Mouse (Mus musculus): Measurements from ENCODE around the gene Zbtb1. TPM values are rescaled to one million over a fixed set of nuclear protein-coding genes. Genes with fewer than 3 reads are reported as not detected.
"Not testable (repeated sequence)": the region's sequence is repeated elsewhere in the genome, so short reads cannot be mapped to it uniquely, and the experiment has no call there.

The Zbtb1 gene
- polyA plus RNA-seq, 1 experiment from 2014 or later: 9.8 TPM

GRCm38 (mm10) chr12:76435084-76435483 lies 65.0 kb downstream of the Zbtb1 start:
- H3K4me1 ChIP-seq: 0 out of 2 replicates have a peak, but pooled peaks cover 6% of the 10 kb centered on the region
- WGBS: 4% methylated on average over 17 of the region's 17 CpGs
- H3K27ac ChIP-seq (replicated peaks): no peak overlapping the region
- no peaks in the 10 kb centered on the region for H3K36me3 ChIP-seq
- no peak for ATAC-seq (ENCODE audit: insufficient number of reproducible peaks, low FRiP score, low TSS enrichment, low read depth)
- H3K4me3 ChIP-seq (replicated peaks): peak overlapping the region; percentile 39
- H3K27me3 ChIP-seq: 0 out of 2 replicates have a peak, but pooled peaks cover 3% of the 10 kb centered on the region
- H3K9ac ChIP-seq: peak overlapping the region; percentile 13; the same call in 1 of the 2 replicates
- peak overlapping the region; percentile 61 for H3K4me2 ChIP-seq (replicated peaks)
- no peaks in the 10 kb centered on the region for H3K9me3 ChIP-seq (replicated peaks)

DNA sequence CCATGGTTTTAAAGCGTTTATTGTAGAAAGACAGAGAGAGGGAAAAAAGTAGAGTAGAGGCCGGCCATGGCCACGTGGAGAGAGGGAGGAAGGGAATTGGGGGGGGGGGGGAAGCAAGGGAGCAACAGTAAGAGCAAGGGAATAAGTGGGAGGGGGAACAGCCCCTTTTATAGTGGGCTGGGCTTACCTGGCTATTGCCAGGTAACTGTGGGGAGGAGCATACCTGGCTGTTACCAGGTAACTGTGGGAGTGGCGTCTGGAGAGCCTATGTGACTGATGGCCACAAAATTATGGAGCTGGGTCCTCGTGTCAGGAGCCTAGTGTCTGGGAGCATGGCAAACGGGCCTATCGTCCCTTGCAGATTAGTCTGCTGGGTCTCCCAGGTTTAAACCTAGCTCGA lies 65.5 kb downstream of the Zbtb1 start:
- Histone ChIP-seq H3K36me3 (no peaks in the 10 kb centered on the region), H3K4me1 (0 out of 2 replicates have a peak, but pooled peaks cover 6% of the 10 kb centered on the region), H3K27me3 (0 out of 2 replicates have a peak, but pooled peaks cover 3% of the 10 kb centered on the region), H3K4me2 (replicated peaks) (peak overlapping the region; percentile 61), H3K4me3 (replicated peaks) (peak overlapping the region; percentile 39), H3K27ac (replicated peaks) (no peak overlapping the region), H3K9ac (0 out of 2 replicates have a peak overlapping the region, but pooled peaks have one; percentile 13), H3K9me3 (replicated peaks) (no peaks in the 10 kb centered on the region)
- WGBS: 33% methylated on average over 8 of the region's 8 CpGs
- no peak for ATAC-seq (ENCODE audit: insufficient number of reproducible peaks, low FRiP score, low TSS enrichment, low read depth)

DNA sequence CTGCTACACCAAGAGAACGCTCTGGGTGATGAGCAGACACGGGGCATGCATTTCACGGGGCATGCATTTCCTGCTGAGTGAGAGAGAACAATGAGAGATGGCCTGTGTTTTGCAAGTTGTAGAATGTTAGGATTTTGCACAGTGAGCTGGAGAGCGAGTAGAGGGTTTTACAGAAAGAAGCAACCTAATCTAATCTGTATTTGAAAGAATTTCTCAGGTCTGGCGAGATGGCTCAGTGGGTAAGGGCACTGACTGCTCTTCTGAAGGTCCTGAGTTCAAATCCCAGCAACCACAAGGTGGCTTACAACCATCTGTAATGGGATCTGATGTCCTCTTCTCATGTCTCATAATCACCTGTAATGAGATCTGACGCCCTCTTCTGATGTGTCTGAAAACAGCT lies 73.4 kb downstream of the Zbtb1 start:
- 78% methylated on average over 6 of the region's 6 CpGs for WGBS
- not testable (repeated sequence) for H3K9ac ChIP-seq

GRCm38 (mm10) chr12:76444359-76444772 lies 74.3 kb downstream of the Zbtb1 start:
- Histone ChIP-seq H3K4me1 (no peaks in the 10 kb centered on the region), H3K4me3 (replicated peaks) (no peak overlapping the region), H3K36me3 (no peaks in the 10 kb centered on the region), H3K4me2 (replicated peaks) (no peak overlapping the region), H3K9ac (no peak overlapping the region), H3K27ac (replicated peaks) (no peak overlapping the region), H3K9me3 (replicated peaks) (no peaks in the 10 kb centered on the region), H3K27me3 (no peaks in the 10 kb centered on the region)
- ATAC-seq (ENCODE audit: insufficient number of reproducible peaks, low FRiP score, low TSS enrichment, low read depth): no peak
- WGBS: 63% methylated on average over 10 of the region's 10 CpGs

More for the DNA sequence above, 73.4 kb downstream of the Zbtb1 start:
- not testable (repeated sequence) for ATAC-seq (ENCODE audit: insufficient number of reproducible peaks, low FRiP score, low TSS enrichment, low read depth); H3K4me2 ChIP-seq (replicated peaks); H3K4me3 ChIP-seq (replicated peaks); H3K36me3 ChIP-seq; H3K4me1 ChIP-seq; H3K9me3 ChIP-seq (replicated peaks); H3K27ac ChIP-seq (replicated peaks); H3K27me3 ChIP-seq

GRCm38 (mm10) chr12:76444862-76445261 lies 74.8 kb downstream of the Zbtb1 start:
- 75% methylated on average over 6 of the region's 6 CpGs for WGBS
- Histone ChIP-seq H3K27me3 (no peaks in the 10 kb centered on the region), H3K4me2 (replicated peaks) (no peak overlapping the region), H3K36me3 (no peaks in the 10 kb centered on the region), H3K4me3 (replicated peaks) (no peak overlapping the region), H3K4me1 (no peaks in the 10 kb centered on the region), H3K27ac (replicated peaks) (no peak overlapping the region), H3K9me3 (replicated peaks) (no peaks in the 10 kb centered on the region), H3K9ac (no peak overlapping the region)
- no peak for ATAC-seq (ENCODE audit: insufficient number of reproducible peaks, low FRiP score, low TSS enrichment, low read depth)

- 88% methylated on average over 11 of the region's 11 CpGs for WGBS
- Histone ChIP-seq H3K9ac (no peak overlapping the region), H3K4me1 (no peaks in the 10 kb centered on the region), H3K36me3 (no peaks in the 10 kb centered on the region), H3K27me3 (no peaks in the 10 kb centered on the region), H3K4me2 (replicated peaks) (no peak overlapping the region), H3K27ac (replicated peaks) (no peak overlapping the region), H3K4me3 (replicated peaks) (no peak overlapping the region), H3K9me3 (replicated peaks) (no peaks in the 10 kb centered on the region)
- no peak for ATAC-seq (ENCODE audit: insufficient number of reproducible peaks, low FRiP score, low TSS enrichment, low read depth)
These were observed 76.1 kb downstream of the Zbtb1 start for GRCm38 (mm10) chr12:76446201-76446600.

Other genes with a start within 250 kb of the Zbtb1 start
- gene Esr2, start 193.0 kb upstream of the Zbtb1 start, polyA plus RNA-seq (2015; fragmentation: Nextera tagmentation; extraction: Ambion mirVana): 0.08 TPM in 2 replicates
- not detected in 2 replicates for gene Tex21, start 123.5 kb upstream of the Zbtb1 start, polyA plus RNA-seq (2015; fragmentation: Nextera tagmentation; extraction: Ambion mirVana)
- 54.9 and 56.6 TPM in 2 replicates for gene Mthfd1, start 115.0 kb upstream of the Zbtb1 start, polyA plus RNA-seq (2015; fragmentation: Nextera tagmentation; extraction: Ambion mirVana)
- gene Akap5, start 45.4 kb upstream of the Zbtb1 start, polyA plus RNA-seq (2015; fragmentation: Nextera tagmentation; extraction: Ambion mirVana): 1.0 and 1.1 TPM in 2 replicates
- gene Zbtb25, start 664 bp upstream of the Zbtb1 start, polyA plus RNA-seq (2015; fragmentation: Nextera tagmentation; extraction: Ambion mirVana): 16.1 and 19.4 TPM in 2 replicates
- 13.3 and 18.4 TPM in 2 replicates for gene Hspa2, start 33.9 kb downstream of the Zbtb1 start, polyA plus RNA-seq (2015; fragmentation: Nextera tagmentation; extraction: Ambion mirVana)
- 7.3 and 15.0 TPM in 2 replicates for gene Ppp1r36, start 47.3 kb downstream of the Zbtb1 start, polyA plus RNA-seq (2015; fragmentation: Nextera tagmentation; extraction: Ambion mirVana)
- gene Plekhg3, start 160.6 kb downstream of the Zbtb1 start, polyA plus RNA-seq (2015; fragmentation: Nextera tagmentation; extraction: Ambion mirVana): 7.7 and 8.9 TPM in 2 replicates